Mouse (Mus musculus): ENCODE data around the gene Elp4.

GRCm38 (mm10) chr2:105685651-105686050 lies 218.7 kb downstream of the Elp4 start:
- TF ChIP-seq CTCF (IDR thresholded peaks at IDR 0.05; ENCODE audit: low read depth, low read length), result no peak
- TF ChIP-seq GATA1 (IDR thresholded peaks at IDR 0.05; ENCODE audit: borderline replicate concordance, low read length), result no peak
- no peak for TF ChIP-seq TAL1 (conservative IDR thresholded peaks at IDR 0.05; ENCODE audit: low read depth, low read length)
